Mouse (Mus musculus) kidney, embryonic 16.5 days (tissue): Measurements from ENCODE around the gene Pramel6. TPM values are rescaled to one million over a fixed set of nuclear protein-coding genes. Genes with fewer than 3 reads are reported as not detected.
"Not testable (repeated sequence)": the region's sequence is repeated elsewhere in the genome, so short reads cannot be mapped to it uniquely, and the experiment has no call there.

Experiments
- ATAC-seq: fragments of 200-750 bp; cut with Nextera tagmentation; 2 replicates; pipeline ENCODE4 v1.8.0; 2017; ENCODE audit warnings: moderate TSS enrichment; ENCODE audit not compliant: low FRiP score, low TSS enrichment
- H3K27ac ChIP-seq: fragments of 300-500 bp; sonication (generic); 2 replicates; pipeline ENCODE4 v1.5.1; 2014; ENCODE audit warnings: low read length
- H3K27me3 ChIP-seq: fragments of 300-500 bp; sonication (generic); 2 replicates; pipeline ENCODE4 v1.6.1; 2014; ENCODE audit warnings: low read length, control low read depth, mixed read lengths; ENCODE audit not compliant: insufficient read depth
- H3K36me3 ChIP-seq: fragments of 300-500 bp; sonication (generic); 2 replicates; pipeline ENCODE4 v1.6.1; 2014; ENCODE audit warnings: low read length, control low read depth, mixed read lengths; ENCODE audit not compliant: insufficient read depth
- H3K4me1 ChIP-seq: fragments of 300-500 bp; sonication (generic); 2 replicates; pipeline ENCODE4 v1.6.1; 2014; ENCODE audit warnings: low read length, control low read depth, mixed read lengths; ENCODE audit not compliant: insufficient read depth
- H3K4me2 ChIP-seq: fragments of 300-500 bp; sonication (generic); replicated peaks from 2 replicates; pipeline ENCODE4 v1.6.1; 2014; ENCODE audit warnings: low read depth, low read length
- H3K4me3 ChIP-seq: fragments of 300-500 bp; sonication (generic); 2 replicates; pipeline ENCODE4 v1.5.1; 2014; ENCODE audit warnings: mild to moderate bottlenecking, low read length
- H3K9ac ChIP-seq: fragments of 300-500 bp; sonication (generic); replicated peaks from 2 replicates; pipeline ENCODE4 v1.6.1; 2014; ENCODE audit warnings: low read length
- H3K9me3 ChIP-seq: fragments of 300-500 bp; sonication (generic); 2 replicates; pipeline ENCODE4 v1.6.1; 2016; ENCODE audit warnings: low read length, control low read depth
- WGBS: fragments of 180-500 bp; shearing (Covaris S2); extraction: QIAGEN DNeasy Blood & Tissue Kit; methylation state at CpG from one replicate; pipeline ENCODE4 v1.1.7; 2014; 5-methylcytosine and 5-hydroxymethylcytosine counted together
- polyA plus RNA-seq: library from polyadenylated mRNA; unstranded; fragments of >200 nt; fragmentation: Nextera tagmentation; extraction: Ambion mirVana; gene quantifications from 2 replicates; pipeline ENCODE4 v1.2.1, GENCODE M21; 2015

Gene Pramel6
- not detected in 2 replicates for polyA plus RNA-seq

DNA sequence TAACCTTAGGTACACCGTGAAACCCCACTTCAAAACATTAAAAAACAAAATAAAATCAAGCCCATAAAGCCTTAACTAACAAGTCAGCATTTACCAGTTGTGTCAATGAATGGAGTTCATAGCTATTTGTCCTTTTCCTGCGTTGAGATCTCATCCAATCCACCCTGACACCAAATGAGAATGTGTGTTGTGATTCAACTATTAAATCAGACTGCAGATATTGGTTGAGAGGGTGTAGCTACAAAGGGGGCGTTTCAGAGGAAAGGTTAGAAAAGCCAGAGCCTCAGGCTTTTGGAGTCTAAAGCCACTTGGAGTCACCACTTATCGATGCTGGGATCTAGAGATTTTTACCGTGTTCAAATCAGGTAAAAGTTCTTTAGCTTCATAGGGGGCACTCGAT is at the start of gene Pramel6:
Pramel6 (plus strand) TSS at position 301 of the 400 bp plus-strand sequence.
- Histone ChIP-seq H3K9ac (no peak within 1 kb of the TSS), H3K4me2 (no peak within 1 kb of the TSS), H3K36me3 (no peaks in the 10 kb centered on the region), H3K4me3 (no peak within 1 kb of the TSS), H3K9me3 (no peaks in the 10 kb centered on the region), H3K4me1 (no peaks in the 10 kb centered on the region), H3K27me3 (no peaks in the 10 kb centered on the region), H3K27ac (no peak within 1 kb of the TSS)
- ATAC-seq, result no peak
- 91% methylated on average over 6 of the region's 6 CpGs for WGBS

- no peak overlapping the region for H3K9ac ChIP-seq
- no peak overlapping the region for H3K4me3 ChIP-seq
- no peak overlapping the region for H3K27ac ChIP-seq
- ATAC-seq, result no peak
- H3K36me3 ChIP-seq, result no peaks in the 10 kb centered on the region
- H3K27me3 ChIP-seq, result no peaks in the 10 kb centered on the region
- 93% methylated on average over 4 of the region's 4 CpGs for whole genome bisulfite sequencing
- no peak overlapping the region for H3K4me2 ChIP-seq
- no peaks in the 10 kb centered on the region for H3K9me3 ChIP-seq
- no peaks in the 10 kb centered on the region for H3K4me1 ChIP-seq
These were observed 44.6 kb upstream of the Pramel6 start for GRCm38 (mm10) chr2:87461769-87462168.

- Histone ChIP-seq H3K4me2 (no peak overlapping the region), H3K9me3 (no peaks in the 10 kb centered on the region), H3K27me3 (no peaks in the 10 kb centered on the region), H3K36me3 (no peaks in the 10 kb centered on the region), H3K27ac (no peak overlapping the region), H3K4me3 (no peak overlapping the region), H3K9ac (no peak overlapping the region), H3K4me1 (no peaks in the 10 kb centered on the region)
- ATAC-seq, result no peak
These were observed 26.2 kb upstream of the Pramel6 start for GRCm38 (mm10) chr2:87480207-87480606.

GRCm38 (mm10) chr2:87481158-87481557 is 25.2 kb upstream of the Pramel6 start:
- no peaks in the 10 kb centered on the region for H3K4me1 ChIP-seq
- no peak overlapping the region for H3K4me2 ChIP-seq
- H3K36me3 ChIP-seq, result no peaks in the 10 kb centered on the region
- no peak overlapping the region for H3K4me3 ChIP-seq
- no peak for ATAC-seq
- H3K27ac ChIP-seq, result no peak overlapping the region
- no peaks in the 10 kb centered on the region for H3K9me3 ChIP-seq
- no peaks in the 10 kb centered on the region for H3K27me3 ChIP-seq
- 83% methylated on average over 4 of the region's 4 CpGs for WGBS
- H3K9ac ChIP-seq, result no peak overlapping the region

GRCm38 (mm10) chr2:87482276-87482675 is 24.1 kb upstream of the Pramel6 start:
- Histone ChIP-seq H3K36me3 (no peaks in the 10 kb centered on the region), H3K27ac (no peak overlapping the region)
- no peak for ATAC-seq

GRCm38 (mm10) chr2:87496993-87497392 is 9.4 kb upstream of the Pramel6 start, which contains the start of gene Pramel7:
Gene Pramel7 (minus strand): TSS chr2:87497093.
- not testable (repeated sequence) for H3K36me3 ChIP-seq, H3K27ac ChIP-seq, H3K4me1 ChIP-seq, H3K4me2 ChIP-seq, H3K27me3 ChIP-seq, H3K4me3 ChIP-seq, H3K9ac ChIP-seq, H3K9me3 ChIP-seq, ATAC-seq
- 92% methylated on average over 4 of the region's 5 CpGs for WGBS

More at GRCm38 (mm10) chr2:87482276-87482675, 24.1 kb upstream of the Pramel6 start:
- Histone ChIP-seq H3K4me3 (no peak overlapping the region), H3K4me1 (no peaks in the 10 kb centered on the region), H3K27me3 (no peaks in the 10 kb centered on the region), H3K9me3 (no peaks in the 10 kb centered on the region), H3K4me2 (no peak overlapping the region), H3K9ac (no peak overlapping the region)
- 80% methylated on average over 2 of the region's 2 CpGs for WGBS

DNA sequence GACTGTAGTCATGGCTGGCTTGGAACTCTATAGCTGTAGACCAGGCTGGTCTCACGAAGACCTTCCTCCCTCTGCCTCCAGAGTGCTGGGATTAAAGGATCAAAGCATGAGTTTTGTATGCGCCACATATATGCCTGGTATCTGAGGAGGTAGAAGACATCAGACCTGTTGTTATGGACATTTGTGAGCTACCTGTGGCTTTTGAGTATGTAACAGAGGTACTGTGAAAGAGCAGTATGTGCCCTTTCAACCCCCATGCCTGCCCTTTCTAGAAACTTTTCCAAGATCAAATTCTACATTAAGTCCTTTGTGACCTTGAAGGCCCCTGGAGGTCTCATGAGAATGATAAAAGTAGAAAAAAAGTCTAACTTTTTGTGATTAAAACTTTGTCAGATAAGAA is 8.7 kb downstream of the Pramel6 start:
- Histone ChIP-seq H3K27me3 (no peaks in the 10 kb centered on the region), H3K4me3 (no peak overlapping the region), H3K36me3 (no peaks in the 10 kb centered on the region), H3K9me3 (no peaks in the 10 kb centered on the region), H3K4me1 (no peaks in the 10 kb centered on the region), H3K27ac (no peak overlapping the region), H3K4me2 (no peak overlapping the region), H3K9ac (no peak overlapping the region)
- ATAC-seq, result no peak
- WGBS, result 88% methylated on average over 2 of the region's 2 CpGs

- H3K9ac ChIP-seq, result no peak overlapping the region
- no peak overlapping the region for H3K4me3 ChIP-seq
- no peak overlapping the region for H3K4me2 ChIP-seq
- no peaks in the 10 kb centered on the region for H3K27me3 ChIP-seq
- no peaks in the 10 kb centered on the region for H3K4me1 ChIP-seq
- WGBS, result 83% methylated on average over 7 of the region's 8 CpGs
- no peak overlapping the region for H3K27ac ChIP-seq
- H3K9me3 ChIP-seq, result no peaks in the 10 kb centered on the region
- no peaks in the 10 kb centered on the region for H3K36me3 ChIP-seq
- no peak for ATAC-seq
These were observed 9.2 kb downstream of the Pramel6 start for GRCm38 (mm10) chr2:87515457-87516060.

DNA sequence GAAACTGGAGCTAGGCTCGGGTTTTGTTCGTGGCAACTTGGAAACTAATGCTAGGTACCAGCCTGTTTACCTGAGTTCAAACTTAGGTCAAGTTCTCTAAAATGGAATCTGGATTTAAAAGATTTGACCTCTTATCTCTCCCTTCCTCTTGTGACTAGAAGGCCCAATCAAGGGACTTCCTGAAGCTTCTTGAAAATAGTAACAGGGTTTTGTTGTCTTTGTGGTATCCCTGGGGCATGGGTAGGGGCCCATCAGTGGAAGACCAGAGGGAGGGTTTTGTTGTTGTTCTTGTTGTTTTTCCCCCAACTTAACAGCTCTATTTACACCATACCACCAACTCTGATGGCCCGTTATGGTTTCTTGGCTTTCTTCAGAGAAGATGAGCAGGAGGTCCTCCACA is 10.2 kb downstream of the Pramel6 start:
- Histone ChIP-seq H3K4me3 (no peak overlapping the region), H3K36me3 (no peaks in the 10 kb centered on the region), H3K27me3 (no peaks in the 10 kb centered on the region), H3K9ac (no peak overlapping the region), H3K4me2 (no peak overlapping the region), H3K27ac (no peak overlapping the region), H3K9me3 (no peaks in the 10 kb centered on the region), H3K4me1 (no peaks in the 10 kb centered on the region)
- no peak for ATAC-seq
- 80% methylated on average over 3 of the region's 3 CpGs for WGBS

DNA sequence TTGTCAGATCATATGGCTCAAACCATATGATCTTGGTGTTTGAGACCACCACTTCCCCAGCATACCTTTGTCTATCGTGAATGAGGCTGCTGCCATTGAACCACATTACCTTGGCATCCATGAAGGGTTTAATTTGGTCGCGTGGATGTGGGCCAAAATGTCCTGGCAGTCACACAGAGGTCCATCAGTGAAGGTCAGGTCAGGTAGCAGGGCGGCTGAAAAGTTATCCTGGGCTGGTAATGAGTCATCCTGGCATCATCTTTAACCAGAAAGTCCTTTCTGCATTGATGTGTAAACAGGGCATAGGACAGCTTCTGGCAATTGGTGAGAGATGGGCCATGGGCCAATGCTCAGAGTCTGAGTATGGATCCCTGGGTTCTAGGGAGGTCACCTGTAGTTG is 14.3 kb downstream of the Pramel6 start:
- H3K9me3 ChIP-seq, result no peaks in the 10 kb centered on the region
- H3K36me3 ChIP-seq, result no peaks in the 10 kb centered on the region
- ATAC-seq, result no peak
- no peak overlapping the region for H3K27ac ChIP-seq
- no peaks in the 10 kb centered on the region for H3K4me1 ChIP-seq
- H3K4me2 ChIP-seq, result no peak overlapping the region
- H3K4me3 ChIP-seq, result no peak overlapping the region
- no peaks in the 10 kb centered on the region for H3K27me3 ChIP-seq
- no peak overlapping the region for H3K9ac ChIP-seq
- WGBS, result 88% methylated on average over 4 of the region's 4 CpGs
